Mouse (Mus musculus) liver, adult 2 months (tissue): ENCODE results near the gene Klhdc10.

Experiments
- CTCF ChIP-seq: fragments of 200-500 bp; IDR thresholded peaks from 2 replicates; pipeline ENCODE4 v1.5.1; 2011; ENCODE audit warnings: low read depth, low read length, control low read depth
- POLR2A ChIP-seq: fragments of 200-500 bp; IDR thresholded peaks from 2 replicates; pipeline ENCODE4 v1.6.1; 2011; ENCODE audit warnings: low read length, control low read depth; ENCODE audit not compliant: insufficient read depth; ENCODE audit errors: extremely low read depth

GRCm38 (mm10) chr6:30468684-30469083 is 67.0 kb downstream of the Klhdc10 start:
- TF ChIP-seq CTCF (0 out of 2 replicates have a peak, but pooled peaks have one; percentile 3), POLR2A (no peak)
